Mouse (Mus musculus) midbrain, postnatal 0 days (tissue): ENCODE measurements around the gene Mier1. TPM values are rescaled to one million over a fixed set of nuclear protein-coding genes. Genes with fewer than 3 reads are reported as not detected.
"Not testable (repeated sequence)": the region's sequence is repeated elsewhere in the genome, so short reads cannot be mapped to it uniquely, and the experiment has no call there.

Experiments
- ATAC-seq: fragments of 200-750 bp; cut with Nextera tagmentation; 2 replicates; pipeline ENCODE4 v1.8.0; 2017; ENCODE audit warnings: moderate number of reproducible peaks, mild to moderate bottlenecking, moderate TSS enrichment, moderate library complexity; ENCODE audit not compliant: low FRiP score
- DNase-seq: peaks from one replicate; pipeline ENCODE4 v3.0.0-alpha.2; 2015; ENCODE audit warnings: low spot score
- H3K27ac ChIP-seq: fragments of 300-500 bp; sonication (generic); 2 replicates; pipeline ENCODE4 v1.5.1; 2014; ENCODE audit warnings: low read depth, mild to moderate bottlenecking, low read length, mixed read lengths
- H3K27me3 ChIP-seq: fragments of 300-500 bp; sonication (generic); 2 replicates; pipeline ENCODE4 v1.6.1; 2014; ENCODE audit warnings: low read length, control low read depth, mixed read lengths; ENCODE audit not compliant: insufficient read depth
- H3K36me3 ChIP-seq: fragments of 300-500 bp; sonication (generic); 2 replicates; pipeline ENCODE4 v1.6.1; 2014; ENCODE audit warnings: low read length, control low read depth, mixed read lengths; ENCODE audit not compliant: insufficient read depth
- H3K4me1 ChIP-seq: fragments of 300-500 bp; sonication (generic); 2 replicates; pipeline ENCODE4 v1.6.1; 2014; ENCODE audit warnings: mild to moderate bottlenecking, control low read depth, antibody characterized with exemption, low read length, mixed read lengths; ENCODE audit not compliant: insufficient read depth
- H3K4me2 ChIP-seq: fragments of 300-500 bp; sonication (generic); 2 replicates; pipeline ENCODE4 v1.6.1; 2014; ENCODE audit warnings: low read depth, mild to moderate bottlenecking, low read length, mixed read lengths; ENCODE audit not compliant: poor library complexity, severe bottlenecking
- H3K4me3 ChIP-seq: fragments of 300-500 bp; sonication (generic); 2 replicates; pipeline ENCODE4 v1.5.1; 2014; ENCODE audit warnings: low read depth, mild to moderate bottlenecking, low read length, moderate library complexity
- H3K9ac ChIP-seq: fragments of 300-500 bp; sonication (generic); replicated peaks from 2 replicates; pipeline ENCODE4 v1.6.1; 2014; ENCODE audit warnings: mild to moderate bottlenecking, low read length, moderate library complexity, mixed read lengths; ENCODE audit not compliant: poor library complexity, severe bottlenecking
- H3K9me3 ChIP-seq: fragments of 300-500 bp; sonication (generic); 2 replicates; pipeline ENCODE4 v1.6.1; 2016; ENCODE audit warnings: low read length, control low read depth
- CTCF ChIP-seq: IDR thresholded peaks from 2 replicates; pipeline ENCODE4 v1.5.1; 2016; ENCODE audit warnings: antibody characterized with exemption, mild to moderate bottlenecking
- WGBS: fragments of 180-500 bp; shearing (Covaris S2); extraction: QIAGEN DNeasy Blood & Tissue Kit; methylation state at CpG from one replicate; pipeline ENCODE4 v1.1.7; 2014; 5-methylcytosine and 5-hydroxymethylcytosine counted together
- polyA plus RNA-seq: library from polyadenylated mRNA; unstranded; fragments of >200 nt; fragmentation: Nextera tagmentation; extraction: Ambion mirVana; gene quantifications from 2 replicates; pipeline ENCODE4 v1.2.1, GENCODE M21; 2015
- total RNA-seq: library from RNA; depleted of rRNA; stranded (reverse); fragments of >200 nt; gene quantifications from 2 replicates; pipeline ENCODE4 v1.2.3, GENCODE M21; 2014

Mier1 gene
- total and polyA plus RNA-seq, 2 experiments from 2014 or later: 30.6 to 32.8 TPM

DNA sequence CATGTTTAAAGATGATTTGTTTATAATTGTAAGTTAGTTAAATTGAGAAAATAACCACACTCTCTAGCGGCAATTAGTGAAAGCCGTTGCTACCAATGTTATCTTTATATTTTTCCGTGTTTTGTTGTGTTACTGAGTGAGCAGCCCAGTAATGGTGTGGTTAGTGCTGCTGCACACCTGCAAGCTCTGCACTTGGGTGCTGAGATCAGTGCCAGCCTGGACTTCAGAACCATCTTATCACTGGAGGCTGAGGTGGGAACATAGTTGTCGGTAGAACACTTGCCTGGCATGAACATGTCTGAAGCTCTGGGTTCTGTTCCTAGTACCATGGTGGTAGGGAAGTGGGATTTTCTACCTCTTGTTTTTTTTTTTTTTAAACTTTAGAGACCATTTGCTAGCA is 12.3 kb downstream of the Mier1 start:
- H3K27me3 ChIP-seq: no peaks in the 10 kb centered on the region
- WGBS: 94% methylated on average over 4 of the region's 4 CpGs
- TF ChIP-seq CTCF: no peak

DNA sequence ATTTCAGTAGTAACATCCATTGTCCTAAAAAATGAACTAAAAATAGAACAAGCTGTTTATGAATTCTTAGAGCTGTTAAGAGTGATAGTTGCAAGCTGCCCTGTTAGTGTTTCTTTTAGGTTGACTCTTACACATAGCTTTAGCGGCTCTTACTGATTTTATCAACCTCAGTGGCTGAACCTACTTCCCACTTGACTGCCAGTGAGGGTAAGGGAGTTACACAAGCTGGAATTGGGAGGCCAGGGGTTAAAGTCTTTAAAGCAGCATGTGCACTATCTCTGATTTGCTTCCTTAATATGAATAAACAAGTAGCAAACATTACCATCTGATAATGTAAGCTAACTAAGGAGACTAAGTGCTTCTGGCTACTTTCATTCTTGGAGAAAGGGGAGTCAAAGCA is 22.8 kb downstream of the Mier1 start:
- Histone ChIP-seq H3K4me1 (no peaks in the 10 kb centered on the region), H3K4me3 (no peak overlapping the region), H3K27me3 (no peaks in the 10 kb centered on the region), H3K36me3 (peaks cover 9% of the 10 kb centered on the region; the same call in 1 of the 2 replicates), H3K9ac (no peak overlapping the region), H3K27ac (no peak overlapping the region), H3K9me3 (no peaks in the 10 kb centered on the region), H3K4me2 (no peak overlapping the region)
- 82% methylated on average over 1 of the region's 1 CpGs for WGBS
- ATAC-seq: no peak
- no peak for DNase-seq
- TF ChIP-seq CTCF: no peak

More for the DNA sequence above, 12.3 kb downstream of the Mier1 start:
- no peak overlapping the region for H3K4me3 ChIP-seq
- no peaks in the 10 kb centered on the region for H3K4me1 ChIP-seq
- H3K36me3 ChIP-seq: peaks cover 6% of the 10 kb centered on the region
- no peak overlapping the region for H3K27ac ChIP-seq
- no peak overlapping the region for H3K9ac ChIP-seq
- no peak for ATAC-seq
- no peak for DNase-seq
- no peaks in the 10 kb centered on the region for H3K9me3 ChIP-seq
- no peak overlapping the region for H3K4me2 ChIP-seq

DNA sequence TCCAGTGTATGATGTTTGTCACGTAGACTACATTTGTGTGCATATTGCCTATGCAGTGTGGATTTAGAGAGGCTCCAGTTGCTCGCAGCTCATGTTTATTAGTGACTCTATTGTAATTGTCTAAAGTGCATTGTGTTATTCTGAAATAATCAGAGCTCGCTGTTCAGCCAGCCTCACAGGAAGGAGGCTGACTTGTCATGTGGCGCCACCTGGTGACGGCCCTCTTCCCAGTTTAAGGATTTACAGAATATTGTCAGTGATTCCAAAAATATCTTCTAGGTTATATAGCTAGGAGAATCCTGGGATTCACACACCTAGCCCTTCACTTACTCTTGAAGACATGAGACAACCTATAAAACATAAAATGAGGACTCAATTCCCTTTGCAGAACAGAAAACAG is 32.1 kb downstream of the Mier1 start:
- no peaks in the 10 kb centered on the region for H3K27me3 ChIP-seq
- H3K4me2 ChIP-seq: no peak overlapping the region
- ATAC-seq (no peak), DNase-seq (peak; percentile 75)
- H3K4me1 ChIP-seq: no peaks in the 10 kb centered on the region
- no peak overlapping the region for H3K9ac ChIP-seq
- 34% methylated on average over 5 of the region's 5 CpGs for WGBS
- H3K4me3 ChIP-seq: no peak overlapping the region
- peak; percentile 92 for TF ChIP-seq CTCF
- H3K36me3 ChIP-seq: peaks cover 35% of the 10 kb centered on the region
- no peak overlapping the region for H3K27ac ChIP-seq
- H3K9me3 ChIP-seq: no peaks in the 10 kb centered on the region

DNA sequence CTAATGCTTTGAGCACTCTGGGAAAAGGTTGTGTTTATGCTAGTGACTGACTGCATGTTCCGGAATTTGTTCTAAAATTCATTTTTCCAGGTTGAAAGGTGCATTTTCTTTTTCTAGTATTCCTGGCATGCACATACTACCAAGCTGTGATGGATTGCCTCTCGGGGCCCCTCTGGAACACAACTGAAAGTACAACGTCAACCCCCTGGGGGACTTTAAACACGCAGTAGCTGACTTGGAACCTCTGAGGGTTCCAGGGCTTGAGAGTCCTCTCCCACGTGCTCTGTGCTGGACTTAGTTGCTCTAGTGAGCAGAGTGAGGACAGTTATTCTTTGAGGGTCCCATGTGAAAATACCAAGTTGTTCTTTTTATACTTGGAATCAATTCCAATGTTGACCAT is 37.8 kb downstream of the Mier1 start:
- TF ChIP-seq CTCF: no peak
- no peak overlapping the region for H3K27ac ChIP-seq
- peaks cover 29% of the 10 kb centered on the region; the same call in 1 of the 2 replicates for H3K36me3 ChIP-seq
- no peaks in the 10 kb centered on the region for H3K4me1 ChIP-seq
- no peaks in the 10 kb centered on the region for H3K27me3 ChIP-seq
- DNase-seq: no peak
- WGBS: 84% methylated on average over 5 of the region's 5 CpGs
- no peak overlapping the region for H3K9ac ChIP-seq
- no peaks in the 10 kb centered on the region for H3K9me3 ChIP-seq
- no peak for ATAC-seq
- no peak overlapping the region for H3K4me3 ChIP-seq
- no peak overlapping the region for H3K4me2 ChIP-seq

DNA sequence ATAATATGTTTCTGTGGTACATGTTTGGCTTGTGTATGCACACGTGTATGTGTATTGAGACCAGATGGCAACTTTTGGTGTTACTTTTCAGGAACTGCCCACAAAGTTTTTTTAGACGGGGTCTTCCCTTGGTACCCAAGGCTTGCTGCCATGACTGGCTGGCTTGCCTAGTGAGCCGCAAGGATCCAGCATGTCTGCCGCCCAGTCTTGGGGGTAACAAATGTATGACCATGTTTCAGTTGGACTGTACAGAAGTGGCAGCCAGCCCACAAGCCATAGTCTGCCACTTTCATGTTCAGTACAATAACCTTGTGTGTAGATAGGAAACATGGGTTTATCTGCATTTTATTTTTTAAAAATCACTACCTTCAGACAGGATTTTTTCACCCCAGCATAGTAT is 44.6 kb downstream of the Mier1 start:
- ATAC-seq (no peak), DNase-seq (no peak)
- Histone ChIP-seq H3K9ac (no peak overlapping the region), H3K9me3 (no peaks in the 10 kb centered on the region), H3K36me3 (peaks cover 30% of the 10 kb centered on the region), H3K4me1 (no peaks in the 10 kb centered on the region), H3K27me3 (no peaks in the 10 kb centered on the region), H3K4me3 (no peak overlapping the region), H3K27ac (no peak overlapping the region), H3K4me2 (no peak overlapping the region)
- no peak for TF ChIP-seq CTCF
- WGBS: 95% methylated on average over 4 of the region's 4 CpGs

DNA sequence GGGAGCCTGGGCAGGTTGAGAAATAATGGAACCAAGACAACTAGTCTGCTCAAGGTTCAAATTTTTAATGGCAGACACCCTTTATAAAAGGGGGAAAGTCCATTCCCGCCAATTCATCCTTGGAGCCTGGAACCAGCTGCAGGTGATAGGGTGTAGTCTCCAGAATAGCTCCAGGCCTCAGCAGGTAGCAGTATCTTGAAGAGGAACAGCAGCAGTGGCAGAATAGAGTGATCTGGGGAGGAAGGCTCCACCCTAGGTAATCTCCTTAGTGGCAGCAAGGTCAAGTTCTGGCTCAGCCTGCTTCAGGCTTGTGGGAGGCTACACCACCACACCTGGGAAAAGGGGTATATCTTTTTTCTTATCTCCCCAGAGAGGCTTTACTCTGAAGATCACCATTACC is 52.0 kb downstream of the Mier1 start:
- H3K4me3 ChIP-seq, H3K27ac ChIP-seq, H3K4me2 ChIP-seq, DNase-seq, H3K36me3 ChIP-seq, H3K9ac ChIP-seq, H3K4me1 ChIP-seq, H3K27me3 ChIP-seq, H3K9me3 ChIP-seq, ATAC-seq: not testable (repeated sequence)
- 100% methylated on average over 1 of the region's 1 CpGs for WGBS
